Comparison of ENCODE assay signal across 8 mouse cellular contexts in the genomic region with DNA sequence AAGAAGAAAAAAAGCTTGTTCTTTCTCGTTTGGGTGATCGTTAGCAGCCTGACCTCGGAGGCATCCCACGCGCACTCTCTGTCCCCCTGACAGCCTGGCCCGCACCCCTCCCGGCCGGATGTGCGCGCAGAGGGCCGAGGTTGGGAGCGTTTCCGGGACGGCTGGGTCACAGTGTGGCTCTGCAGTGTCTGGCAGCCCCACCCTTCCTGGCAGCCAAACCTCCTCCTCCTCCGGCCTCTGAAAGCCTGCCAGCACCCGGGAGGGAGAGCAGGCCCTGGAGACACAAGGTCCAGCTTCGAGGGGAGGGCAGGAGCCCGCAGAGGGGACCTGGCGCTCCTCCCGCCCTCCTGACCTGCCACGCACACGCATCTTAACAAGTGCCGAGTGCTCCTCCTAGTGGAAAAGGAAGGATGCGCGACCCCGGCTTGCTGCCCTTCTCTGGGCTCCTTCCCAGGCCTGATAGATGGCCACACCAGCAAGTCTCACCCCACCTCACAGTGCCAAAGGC.
DNase-seq lines count a peak whose midpoint lies in the region; ATAC-seq lines count a peak whose summit lies in the region.

No protein-coding gene starts in this region.

- peak overlapping the region; percentile 30 for H3K4me3 ChIP-seq in intestine, embryonic 15.5 days (replicated peaks)

- peaks cover 48% of the 10 kb centered on the region for H3K4me1 ChIP-seq in intestine, embryonic 15.5 days (replicated peaks)

- peak; percentile 95 for ATAC-seq in activated CD4-positive, CD25-positive, alpha-beta regulatory T cell, adult 4 months
- ATAC-seq in intestine, embryonic 15.5 days: peak; percentile 84
- ATAC-seq in megakaryocyte-erythroid progenitor cell, adult 5-6 weeks (replicated peaks; ENCODE audit: low FRiP score, low TSS enrichment, poor library complexity, severe bottlenecking): peak; percentile 74

- no peaks in the 10 kb centered on the region for H3K36me3 ChIP-seq in intestine, embryonic 15.5 days

- intact Hi-C loops in left cerebral cortex, postnatal 14 days (cut with DNase I): loop anchor here (2.0 to 5.0 kb wide), 2 partner anchors 117 to 456 kb away; no protein-coding TSS in a partner anchor

- peak overlapping the region; percentile 69 for H3K4me2 ChIP-seq in intestine, embryonic 15.5 days (replicated peaks)

- H3K27ac ChIP-seq in intestine, embryonic 15.5 days: peak overlapping the region; percentile 71

- no peaks in the 10 kb centered on the region for H3K9me3 ChIP-seq in intestine, embryonic 15.5 days

- peak; percentile 95 for DNase-seq in embryo, embryonic 10.5 days (ENCODE audit: low spot score)
- DNase-seq in gastrocnemius, postnatal 25 days: peak; percentile 98
- DNase-seq in left cerebral cortex, postnatal 14 days (ENCODE audit: low spot score in 2 of 2): peak; percentile 87 to 92
- DNase-seq in right cerebral cortex, postnatal 14 days: peak; percentile 87
- peak; percentile 87 for DNase-seq in urinary bladder, postnatal 25 days (ENCODE audit: low spot score)

- 2% methylated on average over 26 of the region's 26 CpGs for WGBS in intestine, embryonic 15.5 days

- no peaks in the 10 kb centered on the region for H3K27me3 ChIP-seq in intestine, embryonic 15.5 days (replicated peaks)

- H3K9ac ChIP-seq in intestine, embryonic 15.5 days: peak overlapping the region; percentile 41

Comparison
In these comparisons a context has a peak if more than half of its experiments do, and no peak if none do; other contexts are left out.
1. Peak in every context shown above with its lines: DNase-seq, ATAC-seq, H3K4me3 ChIP-seq and H3K27ac ChIP-seq.